Comparison of ENCODE assay signal across 9 mouse cellular contexts in genomic region chr13:74316386-74316785, GRCm38 (mm10). TPM values are rescaled to one million over a fixed set of nuclear protein-coding genes. Genes with fewer than 3 reads are reported as not detected.
A peak's percentile ranks its signal among the peaks of the same experiment; 100 is the strongest.
DNase-seq lines count a peak whose midpoint lies in the region; ATAC-seq and TF ChIP-seq lines count a peak whose summit lies in the region.
"Had no signal": no experiment of that assay in that cellular context is flagged by ENCODE, and none has a peak within 500 bp of the region (broad histone marks: within the 10 kb centered on the region; RNA-seq: fewer than 3 reads in every experiment).

No protein-coding gene starts in this region.

- H3K36me3 ChIP-seq in heart, embryonic 11.5 days (ENCODE audit: control insufficient read depth, insufficient read depth, low read length) = peaks cover 5% of the 10 kb centered on the region
- no peaks in the 10 kb centered on the region for H3K36me3 ChIP-seq in ES-Bruce4 (ENCODE audit: control insufficient read depth, insufficient read depth, low read length, poor library complexity, severe bottlenecking)
- peaks cover 22% of the 10 kb centered on the region for H3K36me3 ChIP-seq in forebrain, embryonic 15.5 days
- H3K36me3 ChIP-seq in liver, embryonic 16.5 days (ENCODE audit: control insufficient read depth, insufficient read depth) = peaks cover 3% of the 10 kb centered on the region; the same call in 1 of the 2 replicates

- no peak for DNase-seq in heart, adult 18-20 months
- DNase-seq in ovary, postnatal 10 days (ENCODE audit: low spot score) = no peak
- DNase-seq in right cerebral cortex, postnatal 4 days = no peak
- DNase-seq in gastrocnemius, postnatal 10 days = no peak

- 26% methylated on average over 4 of the region's 4 CpGs for WGBS in heart, embryonic 11.5 days (ENCODE audit: insufficient replicate concordance)
- 24% methylated on average over 4 of the region's 4 CpGs for WGBS in forebrain, embryonic 15.5 days
- 23% methylated on average over 4 of the region's 4 CpGs for WGBS in liver, embryonic 16.5 days (ENCODE audit: insufficient replicate concordance)

- H3K4me1 ChIP-seq in heart, embryonic 11.5 days (ENCODE audit: control insufficient read depth, insufficient read depth, low read length) = peaks cover 5% of the 10 kb centered on the region; the same call in 1 of the 2 replicates
- H3K4me1 ChIP-seq in ES-Bruce4 (ENCODE audit: control insufficient read depth, insufficient read depth, low read length) = no peaks in the 10 kb centered on the region
- H3K4me1 ChIP-seq in forebrain, embryonic 15.5 days = peaks cover 16% of the 10 kb centered on the region
- H3K4me1 ChIP-seq in liver, embryonic 16.5 days (ENCODE audit: control insufficient read depth, low read depth, low read length) = peaks cover 18% of the 10 kb centered on the region

- no peaks in the 10 kb centered on the region for H3K27me3 ChIP-seq in heart, embryonic 11.5 days (ENCODE audit: control insufficient read depth, insufficient read depth, low read length)
- no peaks in the 10 kb centered on the region for H3K27me3 ChIP-seq in ES-Bruce4 (ENCODE audit: control insufficient read depth, insufficient read depth, low read length, poor library complexity, severe bottlenecking)
- no peaks in the 10 kb centered on the region for H3K27me3 ChIP-seq in forebrain, embryonic 15.5 days
- H3K27me3 ChIP-seq in liver, embryonic 16.5 days (ENCODE audit: control insufficient read depth, insufficient read depth, low read depth, low read length) = no peaks in the 10 kb centered on the region

- peak overlapping the region; percentile 91 for H3K4me2 ChIP-seq in heart, embryonic 11.5 days
- H3K4me2 ChIP-seq in forebrain, embryonic 15.5 days (replicated peaks) = peak overlapping the region; percentile 66
- peak overlapping the region; percentile 85 for H3K4me2 ChIP-seq in liver, embryonic 16.5 days (ENCODE audit: low read depth, low read length)

- peak overlapping the region; percentile 74 for H3K9ac ChIP-seq in heart, embryonic 11.5 days (ENCODE audit: low read depth, low read length)
- H3K9ac ChIP-seq in ES-Bruce4 (ENCODE audit: low read depth, poor library complexity, severe bottlenecking) = peak overlapping the region; percentile 88
- H3K9ac ChIP-seq in forebrain, embryonic 15.5 days (replicated peaks) = peak overlapping the region; percentile 77
- peak overlapping the region; percentile 92 for H3K9ac ChIP-seq in liver, embryonic 16.5 days (ENCODE audit: low read depth, low read length)

- no peak for TF ChIP-seq POLR2A in ES-Bruce4 (IDR thresholded peaks at IDR 0.05; ENCODE audit: insufficient read depth, low read length)

- H3K9me3 ChIP-seq in heart, embryonic 11.5 days (replicated peaks; ENCODE audit: control insufficient read depth, low read length) = no peaks in the 10 kb centered on the region
- no peaks in the 10 kb centered on the region for H3K9me3 ChIP-seq in ES-Bruce4 (replicated peaks; ENCODE audit: control insufficient read depth, insufficient read depth, low read length, poor library complexity, severe bottlenecking)
- H3K9me3 ChIP-seq in forebrain, embryonic 15.5 days = no peaks in the 10 kb centered on the region
- no peaks in the 10 kb centered on the region for H3K9me3 ChIP-seq in liver, embryonic 16.5 days (replicated peaks; ENCODE audit: control insufficient read depth, low read length)

- H3K27ac ChIP-seq in heart, embryonic 11.5 days (ENCODE audit: low read depth, low read length) = no peak overlapping the region
- H3K27ac ChIP-seq in ES-Bruce4 (ENCODE audit: insufficient read depth, low read length) = no peak overlapping the region
- no peak overlapping the region for H3K27ac ChIP-seq in forebrain, embryonic 15.5 days (replicated peaks)
- peak overlapping the region; percentile 81 for H3K27ac ChIP-seq in liver, embryonic 16.5 days (ENCODE audit: low read length)

- H3K4me3 ChIP-seq in heart, embryonic 11.5 days (ENCODE audit: low read depth, low read length) = peak overlapping the region; percentile 71
- H3K4me3 ChIP-seq in ES-Bruce4 (ENCODE audit: low read depth, low read length) = peak overlapping the region; percentile 83
- peak overlapping the region; percentile 78 for H3K4me3 ChIP-seq in forebrain, embryonic 15.5 days
- H3K4me3 ChIP-seq in liver, embryonic 16.5 days (ENCODE audit: low read depth, low read length) = peak overlapping the region; percentile 94

- no peak for ATAC-seq in heart, embryonic 11.5 days (replicated peaks; ENCODE audit: insufficient number of reproducible peaks, low FRiP score, low TSS enrichment)
- ATAC-seq in forebrain, embryonic 15.5 days (replicated peaks) = no peak
- no peak for ATAC-seq in liver, embryonic 16.5 days (ENCODE audit: low read depth)

- TF ChIP-seq CTCF in ES-Bruce4 (IDR thresholded peaks at IDR 0.05; ENCODE audit: low read depth, low read length) = no peak

- no peak for TF ChIP-seq EP300 in ES-Bruce4 (IDR thresholded peaks at IDR 0.05; ENCODE audit: insufficient read depth, low read depth, low read length)

RNA-seq across cellular contexts. Expression of gene Pdcd6, which starts 1.0 kb away (rescaled TPM):
- polyA plus RNA-seq in heart, embryonic 11.5 days (2014; fragmentation: Nextera tagmentation; extraction: Ambion mirVana) = 102 and 103 TPM in 2 replicates
- 10 to 100 TPM; 45.5 to 49.3 TPM for total RNA-seq in heart, adult 18-20 months (2021)
- 88.7 and 97.1 TPM in 2 replicates for polyA plus RNA-seq in ES-Bruce4 (2011; ENCODE audit: insufficient read depth, insufficient read length, low read depth, missing spikeins)
- 134 and 137 TPM in 2 replicates for polyA plus RNA-seq in forebrain, embryonic 15.5 days (2015; fragmentation: Nextera tagmentation; extraction: Ambion mirVana)
- 58.9 and 65.4 TPM in 2 replicates for polyA plus RNA-seq in liver, embryonic 16.5 days (2015; fragmentation: Nextera tagmentation; extraction: Ambion mirVana)
- 10 to 100 TPM; 25.0 to 33.6 TPM for total RNA-seq in gastrocnemius, postnatal 10 days (2021)

RNA-seq across cellular contexts. Expression of gene Ahrr, which starts 24.3 kb away (rescaled TPM):
- polyA plus RNA-seq in heart, embryonic 11.5 days (2014; fragmentation: Nextera tagmentation; extraction: Ambion mirVana) = 0.70 and 0.76 TPM in 2 replicates
- total RNA-seq in heart, adult 18-20 months (2021) = 1 to 10 TPM; 1.2 to 1.6 TPM
- polyA plus RNA-seq in ES-Bruce4 (2011; ENCODE audit: insufficient read depth, insufficient read length, low read depth, missing spikeins) = 0.37 and 1.7 TPM in 2 replicates
- polyA plus RNA-seq in forebrain, embryonic 15.5 days (2015; fragmentation: Nextera tagmentation; extraction: Ambion mirVana) = 0.87 and 1.3 TPM in 2 replicates
- polyA plus RNA-seq in liver, embryonic 16.5 days (2015; fragmentation: Nextera tagmentation; extraction: Ambion mirVana) = 0.08 and 0.11 TPM in 2 replicates
- total RNA-seq in gastrocnemius, postnatal 10 days (2021) = under 1 TPM; 0.09 to 0.16 TPM

RNA-seq across cellular contexts. Expression of gene Sdha, which starts 33.7 kb away (rescaled TPM):
- polyA plus RNA-seq in heart, embryonic 11.5 days (2014; fragmentation: Nextera tagmentation; extraction: Ambion mirVana) = 346 and 441 TPM in 2 replicates
- total RNA-seq in heart, adult 18-20 months (2021) = 1,000 to 10,000 TPM; 1,503 to 1,550 TPM
- polyA plus RNA-seq in ES-Bruce4 (2011; ENCODE audit: insufficient read depth, insufficient read length, low read depth, missing spikeins) = 219 and 239 TPM in 2 replicates
- polyA plus RNA-seq in forebrain, embryonic 15.5 days (2015; fragmentation: Nextera tagmentation; extraction: Ambion mirVana) = 212 and 220 TPM in 2 replicates
- 160 and 161 TPM in 2 replicates for polyA plus RNA-seq in liver, embryonic 16.5 days (2015; fragmentation: Nextera tagmentation; extraction: Ambion mirVana)
- 100 to 1,000 TPM; 416 to 519 TPM for total RNA-seq in gastrocnemius, postnatal 10 days (2021)

RNA-seq across cellular contexts. Expression of gene Ccdc127, which starts 33.7 kb away (rescaled TPM):
- 51.8 and 55.5 TPM in 2 replicates for polyA plus RNA-seq in heart, embryonic 11.5 days (2014; fragmentation: Nextera tagmentation; extraction: Ambion mirVana)
- total RNA-seq in heart, adult 18-20 months (2021) = 10 to 100 TPM; 47.2 to 55.2 TPM
- 55.8 TPM in 2 replicates for polyA plus RNA-seq in ES-Bruce4 (2011; ENCODE audit: insufficient read depth, insufficient read length, low read depth, missing spikeins)
- 47.1 and 47.4 TPM in 2 replicates for polyA plus RNA-seq in forebrain, embryonic 15.5 days (2015; fragmentation: Nextera tagmentation; extraction: Ambion mirVana)
- 17.7 and 19.0 TPM in 2 replicates for polyA plus RNA-seq in liver, embryonic 16.5 days (2015; fragmentation: Nextera tagmentation; extraction: Ambion mirVana)
- total RNA-seq in gastrocnemius, postnatal 10 days (2021) = 10 to 100 TPM; 41.5 to 43.7 TPM

RNA-seq across cellular contexts. Expression of gene Lrrc14b, which starts 47.4 kb away (rescaled TPM):
- polyA plus RNA-seq in heart, embryonic 11.5 days (2014; fragmentation: Nextera tagmentation; extraction: Ambion mirVana) = 0.60 and 1.3 TPM in 2 replicates
- 10 to 100 TPM; 77.1 to 81.7 TPM for total RNA-seq in heart, adult 18-20 months (2021)
- polyA plus RNA-seq in ES-Bruce4 (2011; ENCODE audit: insufficient read depth, insufficient read length, low read depth, missing spikeins) = not detected in 2 replicates
- not detected in 2 replicates for polyA plus RNA-seq in forebrain, embryonic 15.5 days (2015; fragmentation: Nextera tagmentation; extraction: Ambion mirVana)
- polyA plus RNA-seq in liver, embryonic 16.5 days (2015; fragmentation: Nextera tagmentation; extraction: Ambion mirVana) = not detected in 2 replicates
- total RNA-seq in gastrocnemius, postnatal 10 days (2021) = 10 to 100 TPM; 40.0 to 46.7 TPM
- total RNA-seq: hematopoietic stem cell, adult 5-6 weeks had no signal
